Mouse (Mus musculus) G1E (cell line): ENCODE data around the gene Dync1i1.

Source experiments
- CTCF ChIP-seq: IDR thresholded peaks from 2 replicates; pipeline ENCODE4 v1.5.1; 2012; ENCODE audit warnings: low read depth, low read length, inconsistent platforms, mixed read lengths
- GATA1 ChIP-seq: IDR thresholded peaks from 2 replicates; pipeline ENCODE4 v1.6.1; 2012; ENCODE audit warnings: borderline replicate concordance, low read length, inconsistent platforms, mixed read lengths
- POLR2AphosphoS5 ChIP-seq: IDR thresholded peaks from 2 replicates; pipeline ENCODE4 v1.6.1; 2012; ENCODE audit warnings: low read depth, low read length, inconsistent platforms; ENCODE audit not compliant: insufficient replicate concordance
- TAL1 ChIP-seq: conservative IDR thresholded peaks from 2 replicates; pipeline ENCODE4 v1.6.1; 2012; ENCODE audit warnings: low read depth, low read length, inconsistent platforms, mixed read lengths

- no peak for TF ChIP-seq GATA1
- no peak for TF ChIP-seq CTCF
- no peak for TF ChIP-seq TAL1
- no peak for TF ChIP-seq POLR2AphosphoS5
Observed at GRCm38 (mm10) chr6:5991243-5991642, 265.8 kb downstream of the Dync1i1 start.
